In genomic region chr12:17661483-17661920, GRCm38 (mm10) we compare ENCODE assay signal across 8 mouse cellular contexts. TPM values are rescaled to one million over a fixed set of nuclear protein-coding genes. Genes with fewer than 3 reads are reported as not detected.
DNase-seq lines count a peak whose midpoint lies in the region; ATAC-seq and TF ChIP-seq lines count a peak whose summit lies in the region.

No protein-coding gene starts in this region.

- no peak overlapping the region for H3K9ac ChIP-seq in CH12.LX (ENCODE audit: insufficient read depth, low read depth)
- no peak overlapping the region for H3K9ac ChIP-seq in forebrain, embryonic 13.5 days

- no peak for TF ChIP-seq POLR2A in CH12.LX (IDR thresholded peaks at IDR 0.05; ENCODE audit: low read depth, low read length)

- no peak for TF ChIP-seq CTCF in CH12.LX (conservative IDR thresholded peaks at IDR 0.05 in 1 of 2, IDR thresholded peaks at IDR 0.05 in 1 of 2; ENCODE audit: low read depth in 2 of 2, low read length in 2 of 2)

- in situ Hi-C loops in CH12.LX (cut with MboI; ENCODE audit: low pct_ligation_motif_present, low pct_unique_long_range_greater_than_20kb, low sequenced_read_pairs) = loop anchor here (25.0 kb wide), 1 partner anchor 299 kb away; no protein-coding TSS in a partner anchor

- H3K27ac ChIP-seq in CH12.LX (ENCODE audit: insufficient read depth, low read depth) = no peak overlapping the region
- no peak overlapping the region for H3K27ac ChIP-seq in forebrain, embryonic 13.5 days

- H3K4me3 ChIP-seq in CH12.LX (replicated peaks in 1 of 3; ENCODE audit: low read depth in 2 of 3, low read length in 2 of 3, poor library complexity in 1 of 3) = no peak overlapping the region
- H3K4me3 ChIP-seq in forebrain, embryonic 13.5 days = no peak overlapping the region

- ATAC-seq in forebrain, embryonic 13.5 days = peak; percentile 66; the same call in 1 of the 2 replicates

- no peak for TF ChIP-seq RAD21 in CH12.LX (IDR thresholded peaks at IDR 0.05; ENCODE audit: low read depth, low read length)

- peaks cover 9% of the 10 kb centered on the region for H3K9me3 ChIP-seq in CH12.LX (replicated peaks; ENCODE audit: low read length)
- H3K9me3 ChIP-seq in forebrain, embryonic 13.5 days (replicated peaks) = no peaks in the 10 kb centered on the region

- H3K27me3 ChIP-seq in CH12.LX (replicated peaks) = no peaks in the 10 kb centered on the region
- no peaks in the 10 kb centered on the region for H3K27me3 ChIP-seq in forebrain, embryonic 13.5 days

- peaks cover 0 to 42% of the 10 kb centered on the region in 2 experiments; a peak in 2 of 4 replicates for H3K4me1 ChIP-seq in CH12.LX (ENCODE audit: control insufficient read depth in 1 of 2, insufficient read depth in 2 of 2)
- H3K4me1 ChIP-seq in forebrain, embryonic 13.5 days = peaks cover 6% of the 10 kb centered on the region

- H3K79me2 ChIP-seq in CH12.LX (replicated peaks; ENCODE audit: control insufficient read depth, extremely low read depth, insufficient read depth, poor library complexity, severe bottlenecking) = no peaks in the 10 kb centered on the region

- dilution Hi-C loops in CH12.LX (cut with MboI; ENCODE audit: extremely low pct_ligation_motif_present, extremely low pct_unique_long_range_greater_than_20kb, low sequenced_read_pairs) = no loop called here

- no peaks in the 10 kb centered on the region for H3K36me3 ChIP-seq in CH12.LX (replicated peaks in 1 of 2; ENCODE audit: control insufficient read depth in 1 of 2, insufficient read depth in 1 of 2, low read length in 1 of 2)
- H3K36me3 ChIP-seq in forebrain, embryonic 13.5 days (ENCODE audit: poor library complexity, severe bottlenecking) = no peaks in the 10 kb centered on the region

- TF ChIP-seq EP300 in CH12.LX (IDR thresholded peaks at IDR 0.05; ENCODE audit: low read length) = no peak

- H3K4me2 ChIP-seq in CH12.LX (ENCODE audit: insufficient read depth, low read depth, poor library complexity, severe bottlenecking) = no peak overlapping the region
- H3K4me2 ChIP-seq in forebrain, embryonic 13.5 days = no peak overlapping the region

- WGBS in forebrain, embryonic 13.5 days = 0% methylated on average over 4 of the region's 4 CpGs

- DNase-seq in CH12.LX (ENCODE audit: extremely low read depth) (peak; percentile 29), ZHBTc4 (ENCODE audit: low read depth, low spot score) (peak; percentile 93)
- peak; percentile 51 for DNase-seq in kidney, adult 11 months
- peak; percentile 34 for DNase-seq in mesoderm, embryonic 11.5 days (ENCODE audit: low read depth, low spot score)
- DNase-seq in yolk sac, embryonic 10.5 days (ENCODE audit: low spot score) = peak; percentile 2
- DNase-seq in frontal cortex, postnatal 14 days (ENCODE audit: low spot score in 2 of 2) = no peak
- no peak for DNase-seq in left cerebral cortex, adult 18-20 months (ENCODE audit: low spot score in 2 of 2)

TF ChIP-seq in CH12.LX, 34 proteins besides CTCF, POLR2A, EP300 and RAD21:
- TF ChIP-seq KAT2A (IDR thresholded peaks at IDR 0.05; ENCODE audit: insufficient replicate concordance, low read length) (no peak), ZC3H11A (IDR thresholded peaks at IDR 0.05; ENCODE audit: low read depth, low read length) (no peak), SMC3 (IDR thresholded peaks at IDR 0.05; ENCODE audit: low read depth, low read length) (no peak), PAX5 (IDR thresholded peaks at IDR 0.05; ENCODE audit: low read length) (no peak), NRF1 (IDR thresholded peaks at IDR 0.05; ENCODE audit: low read depth, low read length) (no peak), MAZ (IDR thresholded peaks at IDR 0.05; ENCODE audit: low read depth, low read length) (no peak), TBP (conservative IDR thresholded peaks at IDR 0.05; ENCODE audit: low read depth, low read length) (no peak), CHD2 (IDR thresholded peaks at IDR 0.05; ENCODE audit: low read length) (no peak)

RNA-seq across cellular contexts. Expression of gene Hpcal1, which starts 29.2 kb away (rescaled TPM):
- total RNA-seq in CH12.LX (2012; rRNA removed) (2.4 and 4.9 TPM in 2 replicates), CH12.LX (2014; rRNA removed) (2.8 and 4.9 TPM in 2 replicates)
- 5.4 and 5.5 TPM in 2 replicates for polyA plus RNA-seq in CH12.LX (2012; ENCODE audit: insufficient read length, low read depth)
- polyA plus RNA-seq in forebrain, embryonic 13.5 days (2015; fragmentation: Nextera tagmentation; extraction: Ambion mirVana) = 31.4 and 37.0 TPM in 2 replicates
- total RNA-seq in left cerebral cortex, adult 18-20 months (2021) = 10 to 100 TPM; 80.0 to 93.6 TPM

Comparison
In these comparisons a context has a peak if more than half of its experiments do, and no peak if none do; other contexts are left out.
1. DNase-seq: peak in CH12.LX (single experiment), ZHBTc4 (single experiment), kidney, adult 11 months (single experiment), mesoderm, embryonic 11.5 days (single experiment) and yolk sac, embryonic 10.5 days (single experiment); none in frontal cortex, postnatal 14 days (0 of 2) and left cerebral cortex, adult 18-20 months (0 of 2).
2. RNA of gene Hpcal1, which starts 29.2 kb away (total RNA-seq): 80.0 to 93.6 TPM in left cerebral cortex, adult 18-20 months; 2.4 to 4.9 TPM in CH12.LX; every median in the first group is over 10 times any median in the second.